Mouse (Mus musculus) layer of hippocampus, postnatal 14 days (tissue): ENCODE data around the gene Soga3. TPM values are rescaled to one million over a fixed set of nuclear protein-coding genes. Genes with fewer than 3 reads are reported as not detected.
A peak's percentile ranks its signal among the peaks of the same experiment; 100 is the strongest.

Experiments used
- DNase-seq, 2 experiments: peaks; one replicate each; pipeline ENCODE4 v3.0.0; 2021 to 2022; ENCODE audit warnings: low spot score in 2 of 2, mixed read lengths in 1 of 2
- long read RNA-seq, 2 experiments: library from polyadenylated mRNA; stranded (forward); transcript quantifications; one replicate each; pipeline ENCODE4 v2.0.0; 2021
- total RNA-seq, 2 experiments: library from RNA; stranded (reverse); gene quantifications; 2 replicates each; pipeline ENCODE4 v1.2.3; 2021

Soga3 gene
- total RNA-seq = 100 to 1,000 TPM; 162 to 165 TPM
- long read RNA-seq, experiment 1, full-length matches to known transcripts = 5 of 110 reads
- long read RNA-seq, experiment 1, partial matches to known transcripts = 81 of 110 reads
- long read RNA-seq, experiment 1, other reads (novel, unspliced or antisense) = 24 of 110 reads
- long read RNA-seq, experiment 2, full-length matches to known transcripts = 5 of 110 reads
- long read RNA-seq, experiment 2, partial matches to known transcripts = 96 of 110 reads
- long read RNA-seq, experiment 2, other reads (novel, unspliced or antisense) = 9 of 110 reads

DNA sequence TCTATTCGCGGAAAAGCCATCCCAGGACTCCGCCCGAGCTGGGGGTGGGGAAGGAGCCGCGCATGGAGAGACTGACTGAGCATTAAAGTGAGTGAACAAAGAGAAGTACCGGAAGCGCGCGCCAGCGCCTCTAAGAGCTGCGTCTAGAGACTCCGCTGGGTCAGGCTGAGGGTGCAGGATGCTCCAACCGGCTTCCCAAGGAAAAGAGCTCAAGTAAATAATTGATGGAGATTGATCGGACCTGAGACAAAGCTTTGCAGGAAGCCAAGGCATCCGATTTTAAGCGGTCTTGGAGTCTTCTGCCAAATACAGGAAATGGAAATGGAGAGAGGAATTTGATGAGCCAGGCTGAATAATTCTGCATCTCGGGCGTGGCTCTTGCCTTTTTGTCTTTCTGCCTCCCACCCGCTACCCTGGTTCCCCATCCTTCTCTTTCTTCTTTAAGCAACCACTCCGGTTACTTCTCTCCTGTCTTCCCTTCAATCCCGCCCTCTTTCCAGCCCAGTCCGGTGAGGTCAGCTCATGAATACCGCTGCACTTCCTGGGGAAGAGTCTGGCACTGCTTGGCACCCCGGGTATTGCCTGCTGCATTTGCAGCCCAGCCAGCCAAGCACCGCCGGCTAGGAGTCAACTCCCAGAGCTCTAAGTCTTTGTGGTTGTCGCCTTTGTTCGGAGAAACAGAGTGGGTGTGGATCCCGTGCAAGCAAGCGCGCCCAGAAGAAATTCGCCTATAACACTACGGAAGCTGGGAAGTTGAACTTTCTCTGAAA is at the start of gene Soga3:
TSS of gene Soga3 (plus strand) at position 274 of the 770 bp plus-strand sequence.
- DNase-seq = peak; percentile 73 to 77

DNA sequence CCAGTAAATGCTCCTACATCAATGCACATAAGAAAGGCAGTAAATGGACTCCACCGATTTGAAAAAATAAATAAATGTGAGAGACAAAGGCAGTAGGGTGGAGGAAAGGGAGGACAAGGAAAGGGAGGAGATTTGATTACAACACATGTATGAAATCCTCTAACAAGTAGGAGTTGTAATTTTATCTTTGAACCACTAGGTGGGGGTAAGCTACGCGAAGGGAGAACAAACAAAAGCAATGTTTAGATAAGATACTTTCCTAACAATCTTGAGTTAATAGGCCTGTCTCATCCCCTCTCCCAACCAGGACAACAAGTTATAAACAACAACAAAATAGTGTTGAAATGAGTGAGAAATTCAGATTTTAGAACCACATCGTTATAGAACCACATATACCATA is 36.7 kb upstream of the Soga3 start:
- peak in 1 of 2 experiments; percentile 31 for DNase-seq

DNA sequence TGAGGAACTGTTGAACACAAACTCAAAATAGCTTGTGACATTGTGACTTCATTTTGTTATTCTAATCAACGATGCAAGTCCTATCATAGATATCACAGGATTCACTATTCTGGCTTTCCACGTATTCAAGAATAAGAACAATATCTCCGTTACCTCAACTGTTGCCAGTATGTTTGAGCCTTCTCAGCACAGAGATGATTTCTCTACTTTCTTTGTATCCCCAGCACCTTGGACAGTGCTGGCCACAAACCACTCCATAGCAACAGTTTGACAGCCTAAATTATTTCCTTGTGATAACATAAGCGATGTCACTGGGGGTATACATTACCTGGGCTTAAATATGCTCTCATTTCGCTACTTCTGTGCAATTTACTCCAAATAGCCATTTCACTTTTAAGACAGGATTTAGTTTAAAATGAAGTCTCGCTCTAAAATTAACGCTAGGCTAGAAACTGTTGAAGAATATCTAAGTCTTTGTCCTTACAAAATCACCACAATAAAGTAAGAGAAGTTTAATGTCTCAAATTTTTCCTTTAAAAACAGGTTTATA is 1.0 kb upstream of the Soga3 start:
- no peak for DNase-seq

DNA sequence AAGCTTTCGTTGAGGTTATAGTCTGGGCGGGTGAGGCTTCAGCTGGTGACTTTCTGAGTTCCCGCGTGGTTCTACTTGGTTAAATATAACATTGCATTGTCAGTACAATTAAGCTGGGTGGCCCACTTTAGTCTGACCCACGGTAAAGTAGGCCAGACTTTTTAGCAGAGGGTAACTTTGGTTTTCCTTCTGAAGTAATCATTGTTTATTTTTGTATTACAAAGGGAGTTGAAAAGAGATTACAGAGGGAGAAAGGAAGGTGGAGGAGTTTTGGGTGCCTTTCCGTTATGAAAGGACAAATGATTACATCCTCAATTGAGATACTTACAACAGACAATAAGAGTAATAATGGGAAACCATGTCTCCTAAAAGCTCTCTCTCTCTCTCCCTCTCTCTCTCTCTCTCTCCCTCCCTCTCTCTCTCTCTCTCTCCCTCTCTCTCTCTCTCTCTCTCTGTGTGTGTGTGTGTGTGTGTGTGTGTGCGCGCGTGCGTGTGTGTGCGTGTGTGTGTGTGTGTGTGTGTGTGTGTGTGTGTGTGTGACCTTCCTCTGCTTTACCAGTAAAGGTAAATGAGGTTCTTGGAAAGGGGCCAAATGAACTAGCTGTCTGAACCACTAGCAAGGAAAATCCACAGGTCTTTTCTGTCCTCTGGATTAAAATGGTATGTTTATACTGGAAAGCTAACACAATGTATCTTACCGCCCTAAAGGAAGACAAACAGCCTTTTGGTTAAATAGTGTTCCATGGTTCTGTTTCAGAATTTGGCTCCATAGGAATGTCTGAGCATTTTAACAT is 1.2 kb downstream of the Soga3 start:
- no peak for DNase-seq

DNA sequence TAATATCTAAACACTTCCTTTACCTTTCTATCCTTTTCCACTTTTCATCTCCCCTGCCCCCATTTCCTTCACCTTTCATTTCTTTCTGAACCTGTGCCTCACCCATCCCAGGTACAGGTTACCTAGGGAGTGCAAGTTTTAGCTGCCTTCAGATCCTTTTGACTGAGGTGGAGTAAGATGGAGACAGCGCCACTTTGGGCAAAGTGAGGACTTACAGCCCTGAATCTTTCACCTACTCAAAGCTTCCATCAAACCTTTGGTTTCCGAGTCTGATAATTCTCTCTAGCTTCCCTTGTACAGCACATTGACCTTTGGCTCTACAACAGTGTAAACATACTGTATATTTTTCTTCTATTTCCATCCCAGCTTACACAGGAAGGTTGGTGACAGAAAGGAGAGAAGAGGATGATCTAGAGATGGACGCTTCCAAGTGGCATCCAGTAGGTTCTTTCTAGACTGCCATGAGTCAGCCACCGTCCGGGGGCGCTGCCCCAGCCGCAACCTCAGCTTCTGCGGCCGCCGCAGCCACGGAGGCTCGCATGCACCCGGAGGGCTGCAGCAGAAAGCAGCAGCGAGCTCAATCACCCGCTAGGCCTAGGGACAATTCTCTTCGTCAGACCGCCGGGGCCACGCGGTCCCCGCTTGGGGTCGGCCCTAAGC is 2.7 kb downstream of the Soga3 start:
- DNase-seq = peak; percentile 28 to 56

DNA sequence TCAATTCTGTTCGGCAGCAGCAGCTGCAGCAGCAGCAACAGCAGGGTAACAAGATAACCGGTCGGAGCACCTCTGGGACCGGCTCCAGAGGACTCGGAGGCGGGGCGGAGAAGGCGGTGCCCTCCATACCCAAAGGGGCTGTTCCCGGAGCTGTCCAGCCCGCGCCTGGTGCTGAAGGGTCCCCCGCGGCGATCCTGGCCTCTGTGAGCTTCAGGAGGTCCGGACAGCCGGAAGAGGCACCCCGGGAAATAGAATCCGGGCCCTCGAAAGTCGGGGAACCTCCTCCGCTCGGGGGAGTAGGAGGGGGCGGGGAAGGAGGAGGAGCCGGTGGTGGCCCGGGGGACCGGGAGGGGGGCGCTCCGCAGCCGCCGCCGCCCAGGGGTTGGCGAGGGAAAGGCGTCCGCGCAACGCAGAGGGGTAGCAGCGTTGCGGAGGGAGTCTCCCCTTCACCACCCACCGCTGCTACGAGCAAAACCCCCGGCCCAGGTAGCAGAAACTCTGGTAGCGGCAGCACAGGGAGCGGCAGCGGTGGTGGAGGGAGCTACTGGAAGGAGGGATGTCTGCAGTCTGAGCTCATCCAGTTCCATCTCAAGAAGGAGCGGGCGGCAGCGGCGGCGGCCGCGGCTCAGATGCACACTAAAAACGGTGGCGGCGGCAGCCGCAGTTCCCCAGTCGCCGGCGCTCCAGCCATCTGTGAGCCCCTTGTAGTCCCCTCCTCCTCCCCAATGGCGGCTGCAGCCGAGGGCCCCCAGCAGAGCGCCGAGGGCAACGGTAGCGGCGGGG is 3.4 kb downstream of the Soga3 start:
- DNase-seq = peak; percentile 86

DNA sequence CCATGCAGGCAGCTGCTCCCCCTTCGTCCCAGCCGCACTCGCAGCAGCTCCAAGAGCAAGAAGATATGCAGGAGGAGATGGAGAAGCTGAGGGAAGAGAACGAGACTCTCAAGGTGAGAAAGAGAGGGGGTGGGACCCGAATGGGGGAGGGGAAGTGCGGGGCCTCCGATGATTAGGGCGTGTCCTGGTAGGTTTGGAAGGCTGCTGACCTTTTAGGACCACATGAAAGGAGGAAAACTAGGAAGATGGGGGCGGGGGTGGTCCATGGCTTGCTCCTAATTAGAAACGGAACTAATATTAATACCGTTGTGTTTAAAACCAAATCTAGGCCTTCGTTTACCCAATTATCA is 4.0 kb downstream of the Soga3 start:
- DNase-seq = no peak

DNA sequence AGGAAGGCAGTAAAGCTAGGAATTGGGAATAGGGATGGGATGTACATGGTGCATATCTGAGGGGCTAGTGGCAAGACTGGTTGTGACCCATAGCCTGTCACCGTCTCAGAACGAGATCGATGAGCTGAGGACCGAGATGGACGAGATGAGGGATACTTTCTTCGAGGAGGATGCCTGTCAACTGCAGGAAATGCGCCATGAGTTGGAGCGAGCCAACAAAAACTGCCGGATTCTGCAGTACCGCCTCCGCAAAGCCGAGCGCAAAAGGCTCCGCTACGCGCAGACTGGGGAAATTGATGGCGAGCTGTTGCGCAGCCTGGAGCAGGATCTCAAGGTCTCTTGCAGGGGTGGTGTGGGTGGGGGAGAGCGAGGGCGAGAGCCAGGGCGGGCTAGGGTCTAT is 4.4 kb downstream of the Soga3 start:
- DNase-seq = peak; percentile 77 to 79

DNA sequence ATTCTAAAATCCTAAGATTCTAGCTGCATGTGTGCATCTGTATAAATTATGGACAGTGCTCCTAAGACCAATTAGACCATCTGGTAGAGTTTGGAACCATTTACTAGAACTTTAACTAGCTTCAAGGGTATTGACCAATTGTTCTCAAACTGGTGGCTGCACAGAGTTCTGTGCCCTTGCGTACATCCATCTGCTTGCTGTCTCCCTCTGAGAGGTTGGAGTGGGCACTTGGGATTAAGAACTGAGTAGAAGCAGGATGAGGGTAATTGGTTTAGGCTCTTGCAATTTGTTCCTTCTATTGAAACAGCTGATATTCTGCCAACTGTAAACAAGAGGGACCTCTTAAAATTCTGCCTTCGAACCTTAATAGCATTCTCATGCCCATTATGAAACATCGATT is 11.7 kb downstream of the Soga3 start:
- DNase-seq = no peak

DNA sequence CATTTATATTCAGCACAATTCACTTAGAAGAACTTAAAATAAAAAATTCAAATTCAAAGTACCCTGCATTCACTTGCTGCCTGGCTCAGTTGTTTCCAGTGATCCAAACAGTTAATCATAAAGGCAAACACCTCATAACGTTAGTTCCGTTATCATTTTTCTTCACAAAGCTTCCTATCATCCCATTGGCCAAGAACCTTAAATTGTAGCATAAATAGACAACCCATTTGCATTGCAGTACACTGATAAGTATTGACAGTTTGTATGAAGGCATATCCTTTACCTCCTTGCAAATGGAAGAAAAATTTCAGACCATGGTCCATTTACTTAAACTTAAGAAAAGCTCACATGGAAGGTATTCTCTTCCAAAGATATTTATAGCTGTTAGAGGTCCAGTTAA is 18.0 kb downstream of the Soga3 start:
- no peak for DNase-seq

DNA sequence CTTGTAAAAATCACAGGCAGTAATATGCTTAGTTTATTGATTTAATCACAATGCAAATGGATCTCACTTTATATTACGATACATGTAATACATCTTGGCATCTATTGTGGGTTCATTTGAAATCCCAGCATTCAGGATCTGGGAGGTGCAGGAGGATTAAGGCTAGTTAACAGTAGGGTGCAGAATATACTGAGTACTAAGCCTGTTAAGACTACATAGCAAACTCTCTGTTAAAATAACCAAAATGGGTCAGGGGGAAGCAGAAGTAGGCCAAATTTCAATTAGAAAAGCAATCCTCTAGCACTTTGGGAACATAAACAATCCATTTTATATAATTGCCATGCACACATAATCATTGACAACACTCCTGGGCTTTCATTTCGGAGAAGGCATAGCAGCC is 30.1 kb downstream of the Soga3 start:
- DNase-seq = no peak

DNA sequence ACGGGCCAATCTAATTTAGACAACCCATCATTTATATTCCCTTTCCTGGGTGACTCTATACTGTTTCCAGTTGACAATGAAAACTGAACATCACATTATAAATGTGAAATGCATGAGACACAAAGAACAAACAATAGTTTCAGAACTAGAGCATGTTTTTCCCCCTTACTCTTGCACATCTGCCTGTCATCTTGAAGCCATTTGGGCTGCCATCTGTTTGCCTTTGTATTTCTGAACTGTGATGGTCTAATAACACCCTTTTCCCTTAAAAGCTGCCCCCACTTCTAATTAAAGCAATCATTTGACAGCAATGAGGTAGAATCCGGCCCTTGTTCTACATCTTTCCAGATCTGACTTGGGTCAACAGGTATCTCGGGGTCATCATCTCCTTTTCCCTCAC is 32.0 kb downstream of the Soga3 start:
- peak in 1 of 2 experiments; percentile 42 for DNase-seq

DNA sequence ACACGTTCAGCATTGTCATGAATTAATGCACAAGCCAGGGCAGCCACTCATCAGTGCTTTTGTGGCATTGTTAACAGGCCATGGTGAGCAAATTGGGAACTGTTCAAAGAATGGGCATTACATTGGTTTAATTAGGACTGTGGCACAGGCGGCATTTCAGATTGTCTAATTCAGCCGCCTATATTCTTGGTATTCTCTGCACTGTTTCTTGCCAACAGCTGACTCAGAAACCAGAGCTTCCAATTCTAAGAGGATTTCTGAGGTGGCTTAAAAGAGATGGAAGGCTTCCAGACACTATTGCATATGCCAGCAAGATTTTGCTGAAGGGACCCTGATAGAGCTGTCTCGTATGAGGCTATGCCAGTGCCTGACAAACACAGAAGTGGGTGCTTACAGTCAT is 33.2 kb downstream of the Soga3 start:
- DNase-seq = peak in 1 of 2 experiments; percentile 34

DNA sequence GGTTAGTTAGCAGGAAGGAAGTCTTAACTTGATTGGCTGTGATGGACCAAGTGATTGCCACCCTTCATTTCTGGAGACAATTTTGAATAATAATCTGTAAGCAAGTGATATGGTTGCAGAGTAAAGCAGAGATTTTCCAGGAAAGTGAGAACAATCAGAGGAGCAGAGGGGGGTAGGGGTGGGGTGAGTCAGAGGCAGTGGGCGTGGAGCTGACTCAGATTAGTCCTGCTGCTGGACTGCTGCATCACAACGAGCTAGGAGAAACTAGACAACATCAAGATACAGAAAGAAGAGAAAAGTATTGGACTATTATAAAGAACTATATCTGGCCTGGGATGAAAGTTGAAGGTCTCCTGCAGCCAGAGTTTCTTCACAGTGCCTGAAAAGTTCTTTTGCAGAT is 34.4 kb downstream of the Soga3 start:
- DNase-seq = no peak

DNA sequence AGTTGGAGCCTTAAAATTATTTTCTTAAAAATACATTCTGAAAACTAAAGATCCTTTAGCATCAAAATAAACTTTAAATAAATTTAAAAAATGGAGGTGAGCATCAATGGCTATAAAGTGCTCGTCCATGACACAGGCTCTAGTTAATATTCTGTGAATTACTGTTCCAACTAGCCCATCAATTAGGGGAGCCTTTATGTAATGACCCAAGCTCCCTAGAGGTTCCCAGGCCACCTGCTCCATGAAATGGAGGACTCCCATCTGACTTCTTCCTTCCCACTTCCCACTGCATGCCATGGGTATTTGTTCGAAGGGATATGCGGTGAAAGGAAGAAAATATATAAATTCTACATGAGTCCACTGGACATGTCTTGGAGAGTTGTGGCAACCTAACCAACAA is 36.6 kb downstream of the Soga3 start:
- no peak for DNase-seq

DNA sequence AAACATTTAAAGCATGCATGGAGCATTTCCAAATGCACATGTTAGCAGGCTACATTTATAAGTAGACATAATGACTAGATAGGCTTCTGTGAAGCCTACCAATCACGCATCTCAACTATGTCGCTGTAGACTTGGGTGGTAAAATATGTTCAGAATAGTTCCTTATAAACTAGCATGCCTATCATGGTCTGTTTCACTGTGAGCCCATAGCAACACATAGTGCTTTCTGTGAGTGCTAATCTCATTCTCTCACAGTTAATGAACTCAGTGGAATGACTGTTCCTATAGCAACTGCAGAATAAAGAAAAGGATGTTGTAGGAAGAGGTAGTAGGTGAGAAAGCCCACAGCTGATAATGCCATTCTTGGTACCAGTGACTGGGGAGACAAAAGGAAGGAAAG is 37.4 kb downstream of the Soga3 start:
- DNase-seq = no peak

DNA sequence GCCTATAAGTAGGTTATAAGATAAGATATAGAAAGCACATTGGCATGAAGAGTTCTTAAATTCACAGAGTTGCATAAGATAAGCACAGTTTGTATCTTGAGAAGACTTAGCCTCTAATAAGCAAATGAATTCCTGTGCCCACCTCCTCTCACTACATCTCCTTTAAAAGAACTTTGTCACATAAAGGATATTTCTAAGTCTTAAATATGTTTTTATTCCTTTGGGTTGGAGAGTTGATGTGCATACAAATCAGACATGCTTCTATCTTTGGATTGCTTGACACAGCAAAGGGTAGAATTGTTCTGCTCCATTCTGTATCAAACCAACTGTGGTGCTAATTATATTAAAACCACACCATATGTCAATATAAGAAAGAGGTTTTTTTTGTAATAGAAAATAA is 50.1 kb downstream of the Soga3 start:
- DNase-seq = no peak

DNA sequence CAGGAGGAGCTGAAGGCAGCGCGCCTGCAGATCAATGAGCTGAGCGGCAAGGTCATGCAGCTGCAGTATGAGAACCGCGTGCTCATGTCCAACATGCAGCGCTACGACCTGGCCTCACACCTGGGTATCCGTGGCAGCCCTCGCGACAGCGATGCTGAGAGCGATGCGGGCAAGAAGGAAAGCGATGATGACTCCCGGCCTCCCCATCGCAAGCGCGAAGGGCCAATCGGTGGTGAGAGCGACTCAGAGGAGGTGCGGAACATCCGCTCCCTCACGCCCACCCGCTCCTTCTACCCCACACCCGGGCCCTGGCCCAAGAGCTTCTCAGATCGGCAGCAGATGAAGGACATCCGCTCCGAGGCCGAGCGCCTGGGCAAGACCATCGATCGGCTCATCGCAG is 53.2 kb downstream of the Soga3 start:
- DNase-seq = no peak

DNA sequence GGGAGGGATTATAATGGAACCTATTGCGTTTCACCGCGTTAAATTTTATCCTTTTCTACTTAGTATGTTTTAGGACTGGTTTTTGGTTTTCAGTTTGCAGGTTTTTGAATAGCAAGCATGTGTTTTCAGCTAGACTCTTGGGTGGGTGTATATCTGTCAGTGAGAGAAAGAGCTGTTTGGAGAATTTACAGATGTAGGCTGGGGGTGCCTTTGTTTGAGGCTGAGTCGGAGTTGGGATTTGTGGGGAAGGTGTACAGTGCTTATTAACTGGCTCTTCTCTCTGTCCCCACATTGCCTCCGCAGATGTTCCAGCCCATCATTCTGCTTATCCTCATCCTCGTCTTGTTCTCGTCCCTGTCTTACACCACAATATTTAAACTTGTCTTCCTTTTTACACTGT is 55.0 kb downstream of the Soga3 start, which contains the start of gene Gm49353:
TSS of gene Gm49353 (plus strand) at position 313 of the 400 bp plus-strand sequence.
- DNase-seq = no peak

DNA sequence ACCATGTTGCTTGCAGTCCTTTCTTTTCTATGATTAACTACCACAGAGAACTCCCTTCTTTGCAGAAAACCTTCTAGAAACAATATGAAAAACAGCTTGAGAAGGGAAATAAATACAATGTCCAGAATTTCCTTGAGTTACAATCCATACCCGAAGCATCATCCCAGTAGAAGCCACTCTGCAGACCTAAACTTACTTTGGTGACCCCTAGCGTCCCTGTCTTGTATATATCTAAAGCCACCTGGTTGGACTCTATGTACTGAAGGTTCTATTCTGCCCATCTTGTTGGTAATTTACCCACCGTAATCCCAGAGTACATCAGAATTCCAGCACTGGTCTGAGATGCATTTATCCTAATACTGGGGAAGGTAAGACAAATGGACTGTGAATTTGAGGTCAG is 56.2 kb downstream of the Soga3 start:
- no peak for DNase-seq
